Mouse (Mus musculus): ENCODE measurements around the gene Trim71. TPM values are rescaled to one million over a fixed set of nuclear protein-coding genes. Genes with fewer than 3 reads are reported as not detected.
"Not testable (repeated sequence)": the region's sequence is repeated elsewhere in the genome, so short reads cannot be mapped to it uniquely, and the experiment has no call there.

Trim71 gene
- polyA plus RNA-seq, 1 experiment from 2014 or later, result 0.86 TPM

GRCm38 (mm10) chr9:114522501-114522900, 41.7 kb downstream of the Trim71 start:
- Histone ChIP-seq H3K4me2 (no peak overlapping the region), H3K9me3 (replicated peaks) (no peaks in the 10 kb centered on the region), H3K4me1 (replicated peaks) (peaks cover 21% of the 10 kb centered on the region), H3K27me3 (no peaks in the 10 kb centered on the region), H3K36me3 (replicated peaks) (no peaks in the 10 kb centered on the region), H3K27ac (replicated peaks) (peak overlapping the region; percentile 55; the same call in 1 of the 2 replicates), H3K4me3 (replicated peaks) (no peak overlapping the region), H3K9ac (no peak overlapping the region)
- 65% methylated on average over 9 of the region's 9 CpGs for WGBS (ENCODE audit: insufficient replicate concordance)
- ATAC-seq (ENCODE audit: insufficient read depth), result peak; percentile 82

- Histone ChIP-seq H3K9ac (no peak overlapping the region), H3K4me1 (replicated peaks) (peaks cover 18% of the 10 kb centered on the region), H3K4me2 (no peak overlapping the region), H3K36me3 (replicated peaks) (no peaks in the 10 kb centered on the region), H3K27me3 (no peaks in the 10 kb centered on the region), H3K9me3 (replicated peaks) (no peaks in the 10 kb centered on the region), H3K27ac (replicated peaks) (peak overlapping the region; percentile 55; the same call in 1 of the 2 replicates), H3K4me3 (replicated peaks) (no peak overlapping the region)
- ATAC-seq (ENCODE audit: insufficient read depth), result no peak
- 38% methylated on average over 5 of the region's 5 CpGs for WGBS (ENCODE audit: insufficient replicate concordance)
Observed at GRCm38 (mm10) chr9:114522041-114522440, 42.1 kb downstream of the Trim71 start.

- 58% methylated on average over 4 of the region's 4 CpGs for WGBS (ENCODE audit: insufficient replicate concordance)
- ATAC-seq (ENCODE audit: insufficient read depth), result not testable (repeated sequence)
Observed at GRCm38 (mm10) chr9:114520529-114520928, 43.6 kb downstream of the Trim71 start.

GRCm38 (mm10) chr9:114518812-114519477, 45.2 kb downstream of the Trim71 start:
- WGBS (ENCODE audit: insufficient replicate concordance), result 64% methylated on average over 9 of the region's 9 CpGs
- no peak overlapping the region for H3K4me2 ChIP-seq
- no peak overlapping the region for H3K9ac ChIP-seq

More at GRCm38 (mm10) chr9:114520529-114520928, 43.6 kb downstream of the Trim71 start:
- H3K27ac ChIP-seq (replicated peaks); H3K27me3 ChIP-seq; H3K36me3 ChIP-seq (replicated peaks); H3K4me1 ChIP-seq (replicated peaks); H3K4me3 ChIP-seq (replicated peaks); H3K4me2 ChIP-seq; H3K9me3 ChIP-seq (replicated peaks); H3K9ac ChIP-seq: not testable (repeated sequence)

DNA sequence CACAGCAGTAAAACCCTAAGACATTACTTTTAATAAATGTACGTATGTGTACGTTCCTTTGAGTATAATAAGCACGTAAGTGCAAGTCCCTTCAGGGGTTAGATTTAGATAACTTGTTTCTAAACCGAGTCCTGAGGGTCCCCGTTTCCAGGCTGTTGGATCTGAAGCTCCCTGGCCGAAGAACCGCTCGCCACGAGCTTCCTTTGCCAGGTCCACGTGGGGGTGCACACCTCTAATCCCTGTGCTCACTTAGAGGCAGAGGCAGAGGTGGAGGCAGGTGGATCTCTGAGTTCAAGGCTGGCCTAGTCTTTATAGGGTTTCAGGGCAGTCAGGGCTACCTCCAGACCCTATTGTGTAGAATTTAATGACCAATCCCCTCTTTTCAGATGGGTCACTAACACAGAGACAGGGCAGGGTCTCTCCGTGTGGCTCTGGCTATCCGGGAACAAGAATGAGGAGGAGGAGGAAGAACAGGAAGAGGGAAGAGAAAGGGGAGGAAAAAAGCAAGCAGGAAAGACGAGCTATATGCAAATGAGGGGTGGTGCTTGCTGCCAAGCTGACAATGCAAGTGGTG, 46.2 kb downstream of the Trim71 start:
- Histone ChIP-seq H3K4me3 (replicated peaks) (no peak overlapping the region), H3K27me3 (no peaks in the 10 kb centered on the region), H3K4me2 (no peak overlapping the region), H3K4me1 (replicated peaks) (peaks cover 7% of the 10 kb centered on the region; the same call in 1 of the 2 replicates), H3K27ac (replicated peaks) (no peak overlapping the region), H3K36me3 (replicated peaks) (peaks cover 11% of the 10 kb centered on the region), H3K9me3 (replicated peaks) (0 out of 2 replicates have a peak, but pooled peaks cover 5% of the 10 kb centered on the region), H3K9ac (no peak overlapping the region)
- no peak for ATAC-seq (ENCODE audit: insufficient read depth)
- WGBS (ENCODE audit: insufficient replicate concordance), result 57% methylated on average over 13 of the region's 13 CpGs

More at GRCm38 (mm10) chr9:114518812-114519477, 45.2 kb downstream of the Trim71 start:
- Histone ChIP-seq H3K4me1 (replicated peaks) (peaks cover 7% of the 10 kb centered on the region; the same call in 1 of the 2 replicates), H3K9me3 (replicated peaks) (no peaks in the 10 kb centered on the region), H3K27me3 (no peaks in the 10 kb centered on the region), H3K4me3 (replicated peaks) (no peak overlapping the region), H3K36me3 (replicated peaks) (peaks cover 2% of the 10 kb centered on the region), H3K27ac (replicated peaks) (0 out of 2 replicates have a peak overlapping the region, but pooled peaks have one; percentile 14)
- no peak for ATAC-seq (ENCODE audit: insufficient read depth)

GRCm38 (mm10) chr9:114515364-114515763, 48.8 kb downstream of the Trim71 start, which contains the start of gene C130032M10Rik:
Gene C130032M10Rik, plus strand, starts transcription at chr9:114515697.
- peaks cover 5% of the 10 kb centered on the region; the same call in 1 of the 2 replicates for H3K9me3 ChIP-seq (replicated peaks)

DNA sequence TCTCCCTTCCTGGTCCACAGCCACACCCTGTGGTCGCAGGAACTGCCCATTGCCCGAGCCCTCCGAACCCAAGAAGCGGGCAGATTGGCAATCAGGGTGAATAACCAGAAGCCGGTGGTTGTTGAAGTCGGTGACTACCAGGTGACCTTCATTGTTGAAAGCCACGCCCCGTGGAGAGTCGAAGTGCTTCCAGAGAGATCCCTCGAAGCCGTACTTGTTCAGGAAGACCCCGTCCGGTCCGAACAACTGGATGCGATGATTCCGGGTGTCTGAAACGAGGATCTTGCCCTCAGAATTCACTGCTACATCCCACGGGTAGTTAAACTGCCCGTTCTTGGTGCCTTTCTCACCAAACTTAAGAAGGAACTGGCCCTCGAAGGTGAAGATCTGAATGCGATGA, 51.3 kb downstream of the Trim71 start:
- Histone ChIP-seq H3K9ac (no peak overlapping the region), H3K27me3 (no peaks in the 10 kb centered on the region), H3K27ac (replicated peaks) (no peak overlapping the region), H3K36me3 (replicated peaks) (peaks cover 17% of the 10 kb centered on the region), H3K4me2 (no peak overlapping the region), H3K4me1 (replicated peaks) (no peaks in the 10 kb centered on the region), H3K4me3 (replicated peaks) (no peak overlapping the region), H3K9me3 (replicated peaks) (peaks cover 5% of the 10 kb centered on the region; the same call in 1 of the 2 replicates)
- 83% methylated on average over 21 of the region's 21 CpGs for WGBS (ENCODE audit: insufficient replicate concordance)
- no peak for ATAC-seq (ENCODE audit: insufficient read depth)

More at GRCm38 (mm10) chr9:114515364-114515763, 48.8 kb downstream of the Trim71 start, which contains the start of gene C130032M10Rik:
- Histone ChIP-seq H3K27me3 (no peaks in the 10 kb centered on the region), H3K4me1 (replicated peaks) (0 out of 2 replicates have a peak, but pooled peaks cover 3% of the 10 kb centered on the region), H3K27ac (replicated peaks) (no peak within 1 kb of the TSS), H3K4me3 (replicated peaks) (no peak within 1 kb of the TSS), H3K4me2 (no peak within 1 kb of the TSS), H3K36me3 (replicated peaks) (peaks cover 17% of the 10 kb centered on the region), H3K9ac (no peak within 1 kb of the TSS)
- 67% methylated on average over 11 of the region's 11 CpGs for WGBS (ENCODE audit: insufficient replicate concordance)
- ATAC-seq (ENCODE audit: insufficient read depth), result no peak

DNA sequence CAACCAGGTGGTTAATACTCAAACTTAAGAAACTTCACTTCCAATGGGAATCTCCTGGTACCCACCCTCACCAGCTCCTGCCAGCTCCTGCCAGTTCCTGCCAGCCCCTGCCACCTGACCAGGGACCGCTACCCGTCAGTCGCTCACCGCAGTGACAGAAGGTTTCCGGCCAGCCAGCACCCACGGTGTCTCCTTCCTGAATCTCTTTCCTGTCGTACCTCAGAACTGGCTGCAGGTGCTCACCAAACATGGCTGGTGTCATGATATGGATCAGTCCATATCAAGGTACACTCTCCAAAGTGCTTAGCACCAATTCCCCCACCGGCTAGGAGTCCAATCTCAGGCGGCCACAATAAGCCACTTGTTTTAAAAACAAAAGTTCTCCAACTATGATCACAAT, 54.4 kb downstream of the Trim71 start:
- H3K9ac ChIP-seq, result no peak overlapping the region
- H3K27me3 ChIP-seq, result no peaks in the 10 kb centered on the region
- H3K4me1 ChIP-seq (replicated peaks), result no peaks in the 10 kb centered on the region
- no peak overlapping the region for H3K4me2 ChIP-seq
- 53% methylated on average over 9 of the region's 9 CpGs for WGBS (ENCODE audit: insufficient replicate concordance)
- H3K9me3 ChIP-seq (replicated peaks), result peaks cover 5% of the 10 kb centered on the region; the same call in 1 of the 2 replicates
- peaks cover 17% of the 10 kb centered on the region for H3K36me3 ChIP-seq (replicated peaks)
- no peak overlapping the region for H3K27ac ChIP-seq (replicated peaks)
- no peak overlapping the region for H3K4me3 ChIP-seq (replicated peaks)
- no peak for ATAC-seq (ENCODE audit: insufficient read depth)

- H3K4me2 ChIP-seq, result no peak overlapping the region
- H3K27me3 ChIP-seq, result no peaks in the 10 kb centered on the region
- no peak for ATAC-seq (ENCODE audit: insufficient read depth)
- peaks cover under 1% of the 10 kb centered on the region; the same call in 1 of the 2 replicates for H3K36me3 ChIP-seq (replicated peaks)
- H3K27ac ChIP-seq (replicated peaks), result no peak overlapping the region
- H3K9ac ChIP-seq, result no peak overlapping the region
- H3K4me3 ChIP-seq (replicated peaks), result no peak overlapping the region
- H3K4me1 ChIP-seq (replicated peaks), result peaks cover 10% of the 10 kb centered on the region
- no peaks in the 10 kb centered on the region; the same call in 1 of the 2 replicates for H3K9me3 ChIP-seq (replicated peaks)
- 66% methylated on average over 9 of the region's 9 CpGs for WGBS (ENCODE audit: insufficient replicate concordance)
Observed at GRCm38 (mm10) chr9:114507421-114507820, 56.7 kb downstream of the Trim71 start.

GRCm38 (mm10) chr9:114506564-114506963, 57.6 kb downstream of the Trim71 start:
- Histone ChIP-seq H3K27me3 (no peaks in the 10 kb centered on the region), H3K27ac (replicated peaks) (no peak overlapping the region), H3K9ac (no peak overlapping the region), H3K4me3 (replicated peaks) (no peak overlapping the region), H3K4me1 (replicated peaks) (peaks cover 15% of the 10 kb centered on the region), H3K36me3 (replicated peaks) (no peaks in the 10 kb centered on the region), H3K9me3 (replicated peaks) (no peaks in the 10 kb centered on the region), H3K4me2 (no peak overlapping the region)
- 50% methylated on average over 4 of the region's 4 CpGs for WGBS (ENCODE audit: insufficient replicate concordance)
- no peak for ATAC-seq (ENCODE audit: insufficient read depth)

DNA sequence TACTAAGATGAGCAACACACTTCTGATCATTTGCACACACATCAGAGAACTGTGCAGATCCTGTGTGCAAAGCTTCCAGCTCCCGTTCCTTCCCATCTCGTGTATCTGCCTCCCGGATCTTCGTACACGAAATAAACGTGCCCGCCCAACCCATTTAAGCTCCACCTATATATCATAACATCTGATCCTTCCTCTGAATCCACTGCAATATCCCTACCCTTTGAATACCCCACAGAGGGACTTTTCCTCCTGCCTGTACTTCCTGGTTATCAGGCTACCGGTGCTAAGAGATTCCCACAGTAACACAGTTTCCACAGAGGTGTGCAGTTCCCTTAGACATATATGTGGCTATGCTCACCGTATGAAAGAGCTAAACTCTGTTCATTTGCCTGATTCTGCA, 59.4 kb downstream of the Trim71 start, which contains the start of gene Ccr4:
TSS of gene Ccr4 (minus strand) at position 101 of the 400 bp plus-strand sequence.
- Histone ChIP-seq H3K4me1 (replicated peaks) (peaks cover 15% of the 10 kb centered on the region), H3K27me3 (no peaks in the 10 kb centered on the region), H3K27ac (replicated peaks) (no peak within 1 kb of the TSS), H3K9ac (no peak within 1 kb of the TSS), H3K36me3 (replicated peaks) (no peaks in the 10 kb centered on the region), H3K4me3 (replicated peaks) (no peak within 1 kb of the TSS), H3K4me2 (no peak within 1 kb of the TSS), H3K9me3 (replicated peaks) (no peaks in the 10 kb centered on the region)
- ATAC-seq (ENCODE audit: insufficient read depth), result no peak
- 78% methylated on average over 9 of the region's 9 CpGs for WGBS (ENCODE audit: insufficient replicate concordance)

Data from liver, embryonic 15.5 days (tissue).